Mouse (Mus musculus): ENCODE measurements around the gene Stx4a. TPM values are rescaled to one million over a fixed set of nuclear protein-coding genes. Genes with fewer than 3 reads are reported as not detected.

Stx4a gene
- total RNA-seq, 1 experiment: 20.9 TPM

DNA sequence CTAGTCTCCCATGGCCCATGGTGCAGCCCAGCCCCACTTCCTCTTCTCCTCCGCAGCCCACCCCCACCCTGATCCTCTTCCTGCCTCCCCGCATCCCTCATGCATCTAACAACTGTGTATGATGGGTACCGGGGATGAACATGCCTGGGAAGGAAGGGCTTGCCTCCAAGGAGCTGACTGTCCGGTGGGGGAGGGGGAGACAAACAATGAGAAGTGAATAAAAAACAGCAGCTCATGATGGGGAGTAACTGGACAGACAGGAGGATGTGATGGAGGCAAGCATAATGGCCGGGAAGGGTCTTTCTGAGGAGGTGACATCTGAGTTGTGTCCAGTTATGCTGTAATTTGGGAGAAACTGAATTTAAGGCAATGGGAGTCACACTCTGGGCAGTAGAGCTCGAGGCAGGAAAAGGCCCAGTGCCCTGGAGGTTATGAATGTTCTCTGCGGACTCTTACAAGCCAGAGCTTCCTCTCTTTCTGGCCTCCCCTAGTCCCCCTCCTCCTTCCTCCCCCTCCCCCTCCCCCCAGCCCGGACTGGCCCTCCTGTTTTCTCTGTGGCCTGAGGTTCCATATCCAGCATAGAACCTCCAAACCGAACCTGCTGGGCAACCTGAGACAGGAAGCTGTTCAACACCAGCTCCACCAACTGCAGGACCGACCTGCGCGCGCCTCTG, 3.1 kb upstream of the Stx4a start:
- TF ChIP-seq ZC3H11A (IDR thresholded peaks at IDR 0.05; ENCODE audit: borderline replicate concordance, low read depth, low read length) (no peak), MAFK (IDR thresholded peaks at IDR 0.05; ENCODE audit: insufficient read depth, low read depth, low read length) (no peak), HCFC1 (IDR thresholded peaks at IDR 0.05; ENCODE audit: borderline replicate concordance, insufficient read depth, low read length) (no peak), CHD2 (IDR thresholded peaks at IDR 0.05; ENCODE audit: low read depth, low read length) (no peak), ZNF384 (IDR thresholded peaks at IDR 0.05; ENCODE audit: low read depth, low read length) (no peak)
- Histone ChIP-seq H3K4me3 (ENCODE audit: insufficient read depth in 1 of 2, low read depth in 1 of 2, low read length in 2 of 2, poor library complexity in 1 of 2, severe bottlenecking in 1 of 2) (no peak overlapping the region), H3K27ac (ENCODE audit: insufficient read depth, low read depth, low read length, poor library complexity, severe bottlenecking) (no peak overlapping the region), H3K9ac (ENCODE audit: insufficient read depth, low read depth, low read length, poor library complexity, severe bottlenecking) (no peak overlapping the region), H3K36me3 (ENCODE audit: control insufficient read depth, insufficient read depth, low read length, poor library complexity, severe bottlenecking) (no peaks in the 10 kb centered on the region), H3K4me1 (ENCODE audit: control insufficient read depth in 2 of 2, insufficient read depth in 2 of 2, low read length in 2 of 2, poor library complexity in 1 of 2) (peaks cover 0 to 7% of the 10 kb centered on the region in 2 experiments; a peak in 1 of 4 replicates), H3K9me3 (ENCODE audit: control insufficient read depth, insufficient read depth, low read depth, low read length) (no peaks in the 10 kb centered on the region)
- in situ Hi-C loops (cut with MboI; ENCODE audit: low sequenced_read_pairs in 2 of 2, unreplicated experiment in 2 of 2): no loop called here
- DNase-seq (ENCODE audit: low read depth, low spot score): no peak

DNA sequence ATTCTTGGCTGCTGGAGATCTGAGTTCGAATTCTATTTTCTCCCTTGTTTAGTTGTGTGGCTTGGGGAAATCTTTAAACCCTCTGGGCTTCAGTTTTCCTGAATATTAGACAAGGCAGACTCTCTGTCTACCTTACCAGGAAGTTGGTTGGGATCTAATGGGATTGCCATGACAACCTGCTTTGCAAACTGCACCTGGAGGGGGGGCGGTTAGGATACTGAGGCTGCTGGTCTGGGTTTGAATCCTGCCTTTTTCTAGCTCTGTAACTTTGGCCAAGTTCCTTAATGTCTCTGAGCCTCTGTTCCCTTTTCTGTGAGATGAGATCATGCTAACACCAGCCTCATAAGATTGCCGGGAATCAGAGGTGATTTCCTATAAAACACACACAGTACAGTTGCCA, 1.6 kb upstream of the Stx4a start:
- Histone ChIP-seq H3K36me3 (ENCODE audit: control insufficient read depth, insufficient read depth, low read length, poor library complexity, severe bottlenecking) (no peaks in the 10 kb centered on the region), H3K27ac (ENCODE audit: insufficient read depth, low read depth, low read length, poor library complexity, severe bottlenecking) (no peak overlapping the region), H3K9ac (ENCODE audit: insufficient read depth, low read depth, low read length, poor library complexity, severe bottlenecking) (no peak overlapping the region), H3K9me3 (ENCODE audit: control insufficient read depth, insufficient read depth, low read depth, low read length) (no peaks in the 10 kb centered on the region), H3K4me1 (ENCODE audit: control insufficient read depth in 2 of 2, insufficient read depth in 2 of 2, low read length in 2 of 2, poor library complexity in 1 of 2) (peaks cover 0 to 2% of the 10 kb centered on the region in 2 experiments; a peak in 1 of 4 replicates), H3K4me3 (ENCODE audit: insufficient read depth in 1 of 2, low read depth in 1 of 2, low read length in 2 of 2, poor library complexity in 1 of 2, severe bottlenecking in 1 of 2) (no peak overlapping the region)
- in situ Hi-C loops (cut with MboI; ENCODE audit: low sequenced_read_pairs in 2 of 2, unreplicated experiment in 2 of 2): no loop called here
- TF ChIP-seq HCFC1 (IDR thresholded peaks at IDR 0.05; ENCODE audit: borderline replicate concordance, insufficient read depth, low read length) (no peak), MAFK (IDR thresholded peaks at IDR 0.05; ENCODE audit: insufficient read depth, low read depth, low read length) (no peak), ZNF384 (IDR thresholded peaks at IDR 0.05; ENCODE audit: low read depth, low read length) (no peak), ZC3H11A (IDR thresholded peaks at IDR 0.05; ENCODE audit: borderline replicate concordance, low read depth, low read length) (no peak), CHD2 (IDR thresholded peaks at IDR 0.05; ENCODE audit: low read depth, low read length) (no peak)
- DNase-seq (ENCODE audit: low read depth, low spot score): no peak

DNA sequence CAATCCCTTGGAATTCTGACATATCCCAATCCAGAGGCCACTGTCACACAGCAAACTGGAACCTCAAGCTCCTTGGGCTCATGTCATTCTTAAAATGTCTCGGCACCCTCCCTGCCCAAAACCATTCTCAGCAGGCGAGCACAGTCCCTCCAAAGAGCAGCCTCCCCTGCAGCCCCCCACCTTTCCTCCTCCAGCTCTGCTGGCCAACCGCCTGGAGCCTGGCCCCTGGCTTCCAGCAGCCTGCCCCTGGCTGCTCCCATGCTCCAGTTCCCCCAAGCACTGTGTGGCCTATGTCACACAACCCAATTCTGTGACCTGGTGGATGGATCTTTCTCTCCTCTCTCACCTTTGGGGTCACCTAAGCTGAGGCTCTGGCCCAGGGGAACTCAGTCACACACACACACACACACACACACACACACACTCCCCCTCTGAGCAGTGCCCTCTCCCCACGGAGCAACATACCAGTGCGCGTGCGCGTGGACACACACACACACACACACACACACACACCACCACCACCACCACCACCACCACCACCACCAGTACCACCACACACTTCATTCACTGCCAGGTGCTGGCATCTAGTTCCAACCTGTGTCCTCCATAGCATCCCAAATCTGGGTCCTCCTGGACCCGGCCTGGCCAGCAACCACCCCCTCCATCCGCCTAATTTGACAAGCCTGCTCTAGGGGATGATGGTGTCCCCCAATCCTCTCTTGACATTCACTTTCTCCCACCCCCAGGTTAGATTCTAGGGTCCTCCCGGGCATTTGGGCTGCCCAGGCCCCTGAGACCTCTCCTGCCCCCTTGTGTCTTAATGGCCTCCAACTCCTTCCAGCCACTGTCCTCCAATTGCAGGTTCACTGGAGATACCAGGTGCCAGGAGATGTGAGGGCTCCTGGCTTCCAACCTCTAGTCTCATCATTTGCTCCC, 590 bp upstream of the Stx4a start:
- TF ChIP-seq HCFC1 (IDR thresholded peaks at IDR 0.05; ENCODE audit: borderline replicate concordance, insufficient read depth, low read length) (no peak), CHD2 (IDR thresholded peaks at IDR 0.05; ENCODE audit: low read depth, low read length) (no peak), ZC3H11A (IDR thresholded peaks at IDR 0.05; ENCODE audit: borderline replicate concordance, low read depth, low read length) (no peak), ZNF384 (IDR thresholded peaks at IDR 0.05; ENCODE audit: low read depth, low read length) (no peak), MAFK (IDR thresholded peaks at IDR 0.05; ENCODE audit: insufficient read depth, low read depth, low read length) (no peak)
- Histone ChIP-seq H3K27ac (ENCODE audit: insufficient read depth, low read depth, low read length, poor library complexity, severe bottlenecking) (no peak overlapping the region), H3K4me3 (ENCODE audit: insufficient read depth in 1 of 2, low read depth in 1 of 2, low read length in 2 of 2, poor library complexity in 1 of 2, severe bottlenecking in 1 of 2) (peak overlapping the region; percentile 79 to 83), H3K9me3 (ENCODE audit: control insufficient read depth, insufficient read depth, low read depth, low read length) (no peaks in the 10 kb centered on the region), H3K9ac (ENCODE audit: insufficient read depth, low read depth, low read length, poor library complexity, severe bottlenecking) (no peak overlapping the region; the same call in 1 of the 2 replicates), H3K36me3 (ENCODE audit: control insufficient read depth, insufficient read depth, low read length, poor library complexity, severe bottlenecking) (no peaks in the 10 kb centered on the region), H3K4me1 (ENCODE audit: control insufficient read depth in 2 of 2, insufficient read depth in 2 of 2, low read length in 2 of 2, poor library complexity in 1 of 2) (peaks cover 0 to 2% of the 10 kb centered on the region in 2 experiments; a peak in 1 of 4 replicates)
- DNase-seq (ENCODE audit: low read depth, low spot score): no peak
- in situ Hi-C loops (cut with MboI; ENCODE audit: low sequenced_read_pairs in 2 of 2, unreplicated experiment in 2 of 2): no loop called here

DNA sequence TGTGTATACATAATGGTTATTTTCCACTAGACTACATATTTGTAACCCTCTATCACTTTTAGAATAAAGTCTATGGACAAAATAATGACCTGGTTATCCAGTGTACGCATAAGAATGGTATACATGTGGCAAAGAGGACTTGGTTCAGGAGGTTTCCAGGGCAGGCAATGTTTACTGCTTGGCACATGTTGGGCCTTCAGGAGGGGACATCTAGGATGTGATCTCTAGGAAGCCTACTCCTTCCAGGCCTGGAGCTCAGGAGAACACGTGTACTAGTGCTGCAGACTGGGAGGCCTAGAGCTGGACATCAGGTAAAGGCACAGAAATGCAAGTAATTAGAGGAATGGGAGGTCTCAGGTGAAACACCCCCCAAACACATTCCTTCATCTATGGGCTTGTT, 11.5 kb downstream of the Stx4a start:
- Histone ChIP-seq H3K9ac (ENCODE audit: insufficient read depth, low read depth, low read length, poor library complexity, severe bottlenecking) (no peak overlapping the region), H3K36me3 (ENCODE audit: control insufficient read depth, insufficient read depth, low read length, poor library complexity, severe bottlenecking) (no peaks in the 10 kb centered on the region), H3K27ac (ENCODE audit: insufficient read depth, low read depth, low read length, poor library complexity, severe bottlenecking) (no peak overlapping the region), H3K4me1 (ENCODE audit: control insufficient read depth in 2 of 2, insufficient read depth in 2 of 2, low read length in 2 of 2, poor library complexity in 1 of 2) (no peaks in the 10 kb centered on the region), H3K9me3 (ENCODE audit: control insufficient read depth, insufficient read depth, low read depth, low read length) (no peaks in the 10 kb centered on the region), H3K4me3 (ENCODE audit: insufficient read depth in 1 of 2, low read depth in 1 of 2, low read length in 2 of 2, poor library complexity in 1 of 2, severe bottlenecking in 1 of 2) (no peak overlapping the region)
- in situ Hi-C loops (cut with MboI; ENCODE audit: low sequenced_read_pairs in 2 of 2, unreplicated experiment in 2 of 2): no loop called here
- DNase-seq (ENCODE audit: low read depth, low spot score): no peak
- TF ChIP-seq HCFC1 (IDR thresholded peaks at IDR 0.05; ENCODE audit: borderline replicate concordance, insufficient read depth, low read length) (no peak), MAFK (IDR thresholded peaks at IDR 0.05; ENCODE audit: insufficient read depth, low read depth, low read length) (no peak), ZNF384 (IDR thresholded peaks at IDR 0.05; ENCODE audit: low read depth, low read length) (no peak), ZC3H11A (IDR thresholded peaks at IDR 0.05; ENCODE audit: borderline replicate concordance, low read depth, low read length) (no peak), CHD2 (IDR thresholded peaks at IDR 0.05; ENCODE audit: low read depth, low read length) (no peak)

Measured in ES-E14 (cell line).